Mouse (Mus musculus) left cerebral cortex, adult 18-20 months (tissue): ENCODE measurements around the gene Pdxdc1. TPM values are rescaled to one million over a fixed set of nuclear protein-coding genes. Genes with fewer than 3 reads are reported as not detected.
"Not testable (repeated sequence)": the region's sequence is repeated elsewhere in the genome, so short reads cannot be mapped to it uniquely, and the experiment has no call there.

Experiments used
- DNase-seq, 2 experiments: peaks; one replicate each; pipeline ENCODE4 v3.0.0; 2021 to 2022; ENCODE audit warnings: low spot score in 2 of 2, mixed read lengths in 1 of 2
- long read RNA-seq, 2 experiments: library from polyadenylated mRNA; stranded (forward); transcript quantifications; one replicate each; pipeline ENCODE4 v2.0.0; 2021
- total RNA-seq, 2 experiments: library from RNA; stranded (reverse); gene quantifications; 2 replicates each; pipeline ENCODE4 v1.2.3; 2021

Pdxdc1 gene
- total RNA-seq, result 10 to 100 TPM; 62.0 to 82.6 TPM
- long read RNA-seq, experiment 1, full-length matches to known transcripts, result 20 of 36 reads
- long read RNA-seq, experiment 1, partial matches to known transcripts, result 10 of 36 reads
- long read RNA-seq, experiment 1, other reads (novel, unspliced or antisense), result 6 of 36 reads
- long read RNA-seq, experiment 2, full-length matches to known transcripts, result 15 of 23 reads
- long read RNA-seq, experiment 2, partial matches to known transcripts, result 3 of 23 reads
- long read RNA-seq, experiment 2, other reads (novel, unspliced or antisense), result 5 of 23 reads

GRCm38 (mm10) chr16:13902888-13903483 lies at the start of gene Pdxdc1, which contains the start of gene Mpv17l:
Pdxdc1 (minus strand) TSS chr16:13903131.
Mpv17l (plus strand) TSS chr16:13903161.
- peak; percentile 95 to 97 for DNase-seq

- no peak for DNase-seq
Measured at GRCm38 (mm10) chr16:13951245-13951644, 48.3 kb upstream of the Pdxdc1 start.

GRCm38 (mm10) chr16:13946306-13946705 lies 43.4 kb upstream of the Pdxdc1 start:
- DNase-seq, result no peak

GRCm38 (mm10) chr16:13945153-13945552 lies 42.2 kb upstream of the Pdxdc1 start:
- DNase-seq, result no peak

GRCm38 (mm10) chr16:13944752-13945151 lies 41.8 kb upstream of the Pdxdc1 start:
- DNase-seq, result no peak

- no peak for DNase-seq
Measured at GRCm38 (mm10) chr16:13944178-13944577, 41.2 kb upstream of the Pdxdc1 start.

GRCm38 (mm10) chr16:13940847-13941395 lies 38.0 kb upstream of the Pdxdc1 start:
- no peak for DNase-seq

- peak; percentile 80 to 87 for DNase-seq
Measured at GRCm38 (mm10) chr16:13940139-13940846, 37.4 kb upstream of the Pdxdc1 start.

- no peak for DNase-seq
Measured at GRCm38 (mm10) chr16:13927456-13928075, 24.6 kb upstream of the Pdxdc1 start.

- DNase-seq, result not testable (repeated sequence)
Measured at GRCm38 (mm10) chr16:13922966-13923365, 20.0 kb upstream of the Pdxdc1 start.

- DNase-seq, result not testable (repeated sequence)
Measured at GRCm38 (mm10) chr16:13922499-13922898, 19.6 kb upstream of the Pdxdc1 start.

GRCm38 (mm10) chr16:13921781-13922180 lies 18.9 kb upstream of the Pdxdc1 start:
- no peak for DNase-seq

- DNase-seq, result no peak
Measured at GRCm38 (mm10) chr16:13921063-13921462, 18.1 kb upstream of the Pdxdc1 start.

- DNase-seq, result no peak
Measured at GRCm38 (mm10) chr16:13920093-13920492, 17.2 kb upstream of the Pdxdc1 start.

- no peak for DNase-seq
Measured at GRCm38 (mm10) chr16:13907297-13907696, 4.4 kb upstream of the Pdxdc1 start.

GRCm38 (mm10) chr16:13903488-13903887 lies 557 bp upstream of the Pdxdc1 start:
- peak in 1 of 2 experiments; percentile 71 for DNase-seq

GRCm38 (mm10) chr16:13902397-13902831 lies 517 bp downstream of the Pdxdc1 start:
- no peak for DNase-seq

- no peak for DNase-seq
Measured at GRCm38 (mm10) chr16:13898981-13899380, 4.0 kb downstream of the Pdxdc1 start.

GRCm38 (mm10) chr16:13896357-13896756 lies 6.6 kb downstream of the Pdxdc1 start:
- no peak for DNase-seq

GRCm38 (mm10) chr16:13895740-13896139 lies 7.2 kb downstream of the Pdxdc1 start:
- DNase-seq, result no peak

GRCm38 (mm10) chr16:13894097-13894496 lies 8.8 kb downstream of the Pdxdc1 start:
- DNase-seq, result no peak
